Mouse (Mus musculus) brain, embryonic 18.5 days (tissue): ENCODE results near the gene Pemt.

Experiments
- DNase-seq: peaks from one replicate; pipeline ENCODE4 v3.0.0-alpha.2; 2012; ENCODE audit warnings: low read depth, low spot score

Pemt gene

DNA sequence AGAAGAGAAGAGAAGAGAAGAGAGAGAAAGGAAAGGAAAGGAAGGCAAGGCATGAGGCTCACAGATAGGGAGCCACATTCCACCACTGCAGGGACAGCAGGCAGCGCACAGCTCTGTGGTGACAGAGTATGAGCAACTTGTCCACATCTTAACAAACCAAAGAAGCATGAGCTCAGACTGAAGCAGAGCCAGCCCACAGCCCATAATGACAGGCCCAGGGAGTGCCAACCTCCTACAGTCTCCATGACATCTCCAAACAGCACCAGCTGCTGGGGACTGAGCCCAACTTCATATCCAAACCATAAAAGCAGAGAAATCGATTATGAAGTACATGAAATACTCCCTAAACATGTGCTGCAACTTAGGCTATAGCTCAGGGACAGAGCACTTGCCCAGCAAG, 11.7 kb upstream of the Pemt start:
- DNase-seq: no peak

DNA sequence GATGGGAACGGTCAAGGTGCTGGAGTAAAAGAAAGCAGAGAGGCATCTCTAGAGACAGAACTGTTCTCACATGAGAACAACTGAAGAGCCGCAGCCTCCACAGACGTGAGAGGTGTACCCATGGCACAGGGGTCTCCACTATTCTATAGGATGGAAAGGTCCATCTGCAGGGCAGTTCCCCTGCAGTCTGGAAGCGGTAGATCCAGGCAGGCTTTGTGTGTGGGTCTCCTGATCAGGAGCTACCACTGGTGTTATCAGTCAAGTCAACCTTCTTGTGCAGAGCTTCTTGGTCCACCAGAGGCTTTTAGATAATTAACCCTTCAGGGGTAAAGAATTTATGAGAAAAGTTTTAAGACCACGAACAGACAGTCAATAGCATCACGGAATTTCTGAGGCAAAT, 10.2 kb upstream of the Pemt start:
- DNase-seq: no peak

DNA sequence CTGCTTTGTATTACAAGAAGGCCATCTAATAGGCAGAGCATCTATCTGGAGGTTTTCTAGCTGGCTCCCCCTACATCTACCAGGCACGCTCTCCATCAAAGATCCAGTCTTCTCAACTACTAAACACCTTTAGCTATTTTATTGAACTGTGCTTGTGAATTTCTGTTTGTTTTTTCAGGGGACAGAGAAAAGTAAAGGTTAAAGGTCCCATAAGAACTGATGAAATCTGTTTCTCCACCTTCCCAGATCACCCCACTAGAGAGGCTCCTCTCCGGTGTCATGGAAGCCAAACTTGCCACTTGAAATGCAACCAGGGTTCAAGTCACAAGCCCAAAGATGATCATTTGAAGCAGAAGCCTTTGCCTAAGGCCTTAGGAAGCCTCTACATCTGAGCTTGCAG, 2.6 kb upstream of the Pemt start:
- no peak for DNase-seq

DNA sequence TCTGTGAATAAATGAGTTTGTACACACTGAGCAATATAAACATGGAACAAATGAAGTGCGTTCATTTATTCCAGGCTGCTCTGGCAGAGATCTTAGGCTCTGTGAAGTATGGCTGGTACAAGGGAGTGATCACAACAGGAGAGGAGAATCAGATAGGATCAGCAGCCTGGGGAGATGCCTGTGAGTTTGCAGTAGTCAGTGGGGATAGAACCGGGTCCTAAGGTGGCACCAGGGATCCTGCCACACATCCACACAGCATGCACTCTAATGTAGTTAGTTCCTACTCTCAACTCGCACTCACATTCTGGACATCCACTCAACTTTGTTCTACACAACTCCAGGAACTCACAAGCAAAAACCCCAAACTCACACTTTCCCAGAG, 622 bp downstream of the Pemt start:
- no peak for DNase-seq

DNA sequence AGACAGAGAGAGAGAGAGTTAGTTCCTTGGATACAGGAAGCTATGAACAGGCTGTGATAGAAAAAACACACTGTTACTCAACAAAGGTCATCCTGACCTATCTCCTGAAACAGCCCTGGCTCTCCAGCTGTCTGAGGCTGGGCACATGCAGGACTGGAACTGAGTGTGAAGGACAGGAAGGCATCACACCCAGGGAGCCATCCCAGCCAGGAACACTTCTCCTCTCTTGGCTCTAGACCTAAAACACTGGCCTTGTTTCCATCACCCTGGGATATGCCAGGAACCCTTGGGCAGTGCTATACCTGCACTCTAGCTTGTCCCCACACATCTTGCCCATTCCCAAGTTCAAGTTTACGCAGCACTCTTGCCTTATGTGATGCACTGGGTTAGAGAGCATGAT, 1.5 kb downstream of the Pemt start:
- DNase-seq: no peak

DNA sequence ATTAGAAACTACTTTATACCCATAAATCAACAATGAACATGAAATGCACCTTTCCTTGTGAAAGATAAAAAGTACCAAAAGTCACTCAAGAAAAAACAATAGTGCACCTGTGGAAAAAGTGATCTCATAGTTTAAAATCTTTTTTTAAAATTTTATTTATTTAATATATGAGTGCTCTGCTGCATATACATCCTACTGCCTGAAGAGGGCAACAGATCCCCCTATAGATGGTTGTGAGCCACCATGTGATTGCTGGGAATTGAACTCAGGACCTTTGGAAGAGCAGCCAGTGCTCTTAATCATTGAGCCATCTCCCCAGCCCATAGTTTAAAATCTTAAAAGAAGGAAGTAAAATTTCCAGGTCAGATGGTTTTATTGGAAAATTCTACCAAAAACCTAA, 4.0 kb downstream of the Pemt start:
- DNase-seq: no peak

DNA sequence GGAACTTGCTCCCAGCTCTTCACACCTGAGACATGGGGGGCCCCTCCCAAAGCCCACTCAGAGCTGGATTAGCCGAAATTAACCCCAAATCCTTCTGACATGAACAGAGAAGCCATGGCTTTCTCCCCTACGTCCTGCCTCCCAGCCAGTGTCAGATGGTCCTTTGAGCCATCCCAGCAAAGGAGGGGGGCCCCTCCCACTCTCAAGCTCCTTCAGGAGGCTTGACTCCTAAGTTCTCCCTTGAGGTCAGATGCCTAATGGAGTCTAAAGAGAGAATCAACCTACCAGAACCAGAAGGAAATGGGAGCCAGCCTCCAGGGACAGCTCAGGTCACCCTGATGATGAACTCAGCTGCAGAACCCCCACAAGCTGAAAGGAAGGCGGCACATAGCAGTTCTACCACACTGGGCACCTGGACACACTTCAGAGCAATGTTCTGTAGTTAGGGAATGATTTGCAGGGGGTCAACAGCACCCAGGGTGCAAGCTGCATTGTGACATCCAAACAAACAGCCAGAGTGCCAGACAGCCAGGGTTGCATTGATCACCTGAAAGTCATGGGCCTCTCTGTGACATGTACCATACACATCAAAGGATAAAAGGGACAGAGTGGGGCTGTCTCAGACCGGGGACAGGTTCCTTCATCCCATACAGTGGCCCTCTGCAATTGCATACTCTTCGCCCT, 9.6 kb downstream of the Pemt start:
- no peak for DNase-seq

DNA sequence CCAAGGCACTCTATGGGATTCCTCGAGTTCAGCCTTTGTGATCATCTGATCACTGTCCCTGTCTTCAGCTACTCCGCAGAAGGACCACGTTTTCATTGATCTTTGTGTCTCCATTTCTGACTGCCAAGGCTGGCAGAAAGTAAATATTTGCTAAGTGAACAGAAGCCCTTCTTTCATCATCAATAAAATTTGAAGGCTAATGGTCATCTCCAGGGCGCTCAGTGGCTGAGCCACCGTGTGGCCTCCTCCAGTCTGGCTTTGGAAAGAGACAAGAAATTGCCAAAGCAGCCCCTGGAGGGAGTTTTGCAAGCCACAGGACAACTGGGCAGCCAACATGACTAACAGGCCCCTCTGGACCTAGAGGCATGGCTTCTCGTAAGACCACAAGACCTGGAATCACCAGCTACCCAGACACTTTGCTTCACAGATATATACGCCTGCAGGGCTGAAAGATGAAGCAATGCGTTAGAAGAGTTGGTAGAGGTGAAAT, 11.3 kb downstream of the Pemt start:
- DNase-seq: no peak

DNA sequence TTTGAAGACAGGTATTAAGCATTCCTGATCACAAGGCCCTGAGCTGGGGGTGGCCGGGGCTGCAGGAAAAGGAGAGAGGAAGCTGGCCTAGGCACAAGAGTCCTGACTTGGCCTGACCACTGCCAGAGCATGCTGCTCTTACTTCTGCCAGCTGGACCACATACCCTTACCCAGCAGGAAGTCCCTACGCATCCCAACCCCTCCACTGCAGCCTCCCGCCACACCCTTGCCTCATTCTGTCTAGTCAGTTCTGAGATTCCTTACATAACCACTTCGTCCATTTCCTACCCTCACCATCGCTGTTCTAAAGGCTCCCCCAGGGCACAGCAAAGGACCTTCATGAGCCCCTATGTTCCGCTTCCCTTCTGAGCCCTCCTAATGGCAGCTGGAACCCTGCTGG, 12.0 kb downstream of the Pemt start:
- no peak for DNase-seq

DNA sequence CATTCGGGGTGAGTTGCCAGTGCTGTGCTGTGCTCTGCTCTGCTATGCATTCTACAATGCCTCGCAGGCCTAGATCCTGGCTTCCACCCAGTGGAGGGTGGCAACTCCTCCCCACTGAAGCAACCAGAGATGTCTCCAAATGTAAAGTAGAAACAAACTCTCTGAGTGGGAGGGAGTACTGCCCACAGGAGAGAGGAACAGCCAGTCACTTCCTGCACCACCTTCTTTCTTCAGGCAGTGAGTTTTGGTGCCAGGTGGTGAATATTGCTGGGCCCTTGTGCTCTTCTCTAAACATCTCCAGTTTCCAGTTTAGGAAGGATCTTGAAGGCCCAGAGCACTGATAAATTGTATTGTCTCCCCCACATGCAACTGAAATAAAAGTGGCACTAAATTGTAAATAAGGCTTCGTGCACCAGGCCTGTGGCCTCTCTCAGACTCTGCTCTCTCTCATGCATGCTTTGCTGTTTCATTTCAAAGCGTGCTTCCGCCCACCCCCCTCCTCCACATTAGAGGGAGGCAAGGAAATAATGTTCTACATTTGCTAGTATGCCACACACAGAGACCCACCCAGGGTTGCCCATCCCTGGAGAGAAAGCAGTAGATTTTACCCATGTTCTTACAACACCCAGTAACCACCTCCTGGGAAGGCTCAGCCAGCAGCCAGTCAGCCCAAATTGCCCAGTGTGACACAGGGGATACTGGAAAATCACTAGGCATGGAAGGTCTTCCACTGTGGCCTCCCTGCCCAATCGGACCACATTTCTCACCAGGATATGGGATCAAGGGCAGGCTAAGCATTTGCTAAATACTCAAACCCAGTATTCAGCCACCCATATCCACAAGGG, 13.5 kb downstream of the Pemt start:
- no peak for DNase-seq

DNA sequence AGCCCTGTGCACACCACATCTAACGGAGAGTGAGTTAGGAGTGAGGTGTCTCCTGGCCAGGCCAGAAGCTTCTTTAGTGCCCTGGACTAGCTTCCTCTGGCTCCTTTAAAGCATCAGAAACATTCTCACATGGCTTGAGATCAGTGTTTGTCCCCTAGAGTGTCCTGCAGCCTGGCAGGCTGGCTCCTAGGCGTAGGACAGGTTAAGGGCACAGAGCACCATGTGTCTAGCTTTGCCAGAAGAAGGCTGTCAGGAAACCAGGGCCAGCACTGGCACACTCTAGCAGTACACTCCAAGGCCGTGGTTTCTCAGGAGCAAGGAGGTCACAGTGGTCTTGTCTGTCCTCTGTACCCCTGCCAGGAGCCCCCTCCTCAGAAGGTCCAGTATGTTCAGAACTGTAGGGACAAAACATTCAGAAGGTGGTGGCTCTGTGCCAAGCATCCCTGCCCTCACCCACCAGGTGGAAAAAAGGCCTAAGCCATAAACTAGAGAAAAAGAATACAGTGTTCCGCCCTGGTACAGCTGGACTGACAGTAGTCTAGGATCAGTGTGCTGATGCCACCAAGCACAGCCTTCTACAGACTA, 15.4 kb downstream of the Pemt start:
- no peak for DNase-seq

DNA sequence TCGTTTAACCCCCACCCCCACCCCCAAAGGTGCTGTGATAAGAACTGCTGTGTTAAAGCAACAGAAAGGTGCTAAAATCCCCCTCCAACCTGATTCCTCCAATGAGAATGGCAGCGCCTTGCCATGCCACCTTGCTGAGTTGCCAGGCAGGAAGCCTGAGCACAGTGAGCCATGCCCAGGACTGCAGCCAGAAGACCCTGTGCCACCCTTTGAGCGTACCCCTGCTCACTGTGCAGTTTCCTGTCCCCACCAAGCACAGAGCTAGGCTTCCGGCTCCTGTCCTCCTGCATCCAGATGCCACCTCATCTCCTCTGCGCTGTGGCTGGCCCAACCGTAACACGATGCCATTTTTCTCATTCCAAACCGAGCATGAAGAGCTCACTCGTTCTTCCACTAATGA, 16.3 kb downstream of the Pemt start:
- no peak for DNase-seq

DNA sequence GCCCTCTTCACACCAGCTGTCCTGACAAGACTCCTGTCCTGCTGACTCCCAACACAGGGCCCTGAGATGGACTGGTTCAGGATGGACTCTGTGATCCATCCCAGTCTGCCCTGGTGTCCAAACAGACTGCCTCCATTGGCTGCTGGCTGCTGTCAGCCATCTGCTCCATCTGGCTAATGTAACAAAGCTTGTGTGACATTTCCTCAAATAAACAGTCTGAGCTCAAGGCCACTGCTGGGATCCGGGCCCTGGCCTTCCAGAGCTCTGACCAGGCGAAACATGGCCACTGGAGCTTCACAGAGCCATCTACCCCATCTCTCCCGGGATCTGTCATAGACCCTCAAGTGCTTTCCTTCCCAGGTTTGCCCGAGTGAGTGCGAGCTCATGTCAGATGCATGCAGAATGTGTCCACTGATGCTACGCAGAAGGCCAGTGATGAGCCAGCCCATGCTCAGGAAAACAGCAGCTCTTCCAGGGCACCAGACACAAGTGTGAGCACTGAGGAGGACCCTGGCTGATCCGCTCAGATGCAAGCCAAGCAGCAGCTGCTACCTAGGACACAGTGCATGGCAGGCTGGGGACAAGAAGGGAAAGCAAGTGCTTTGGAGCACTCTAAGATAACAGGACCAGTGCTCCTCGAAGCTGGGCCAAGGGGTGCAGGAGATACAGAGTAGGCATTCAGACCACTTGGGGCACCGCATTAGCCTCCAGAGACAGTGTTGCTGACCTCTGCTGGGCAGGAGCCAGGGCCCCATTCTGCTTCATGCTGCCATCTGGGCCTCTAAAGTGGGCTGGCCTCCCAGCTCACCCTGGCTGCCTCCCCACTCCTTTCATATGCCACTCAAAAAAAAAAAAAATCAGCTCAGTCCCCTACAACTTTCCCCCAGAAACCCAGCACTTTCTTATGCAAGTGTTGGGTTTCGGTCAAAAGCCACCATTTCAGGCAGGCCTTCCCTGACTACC, 18.1 kb downstream of the Pemt start:
- no peak for DNase-seq

DNA sequence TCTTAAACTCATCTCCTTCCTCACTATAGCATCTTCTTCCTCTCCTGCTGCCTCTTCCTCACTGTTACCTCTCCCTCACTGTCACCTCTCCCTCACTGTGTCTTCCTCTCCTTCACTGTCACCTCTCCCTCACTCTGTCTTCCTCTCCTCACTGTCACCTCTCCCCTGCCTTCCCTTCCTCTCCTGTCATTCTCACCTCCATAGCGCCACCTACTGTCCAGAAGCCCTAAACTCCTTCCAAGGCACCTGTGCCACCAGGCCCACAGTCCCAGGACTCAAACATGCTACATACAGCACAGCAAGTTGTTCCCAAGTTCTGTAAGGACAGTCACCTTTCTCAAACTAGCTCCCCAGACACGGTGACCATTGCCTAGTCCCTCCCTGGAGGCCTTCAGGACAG, 19.0 kb downstream of the Pemt start:
- DNase-seq: no peak

DNA sequence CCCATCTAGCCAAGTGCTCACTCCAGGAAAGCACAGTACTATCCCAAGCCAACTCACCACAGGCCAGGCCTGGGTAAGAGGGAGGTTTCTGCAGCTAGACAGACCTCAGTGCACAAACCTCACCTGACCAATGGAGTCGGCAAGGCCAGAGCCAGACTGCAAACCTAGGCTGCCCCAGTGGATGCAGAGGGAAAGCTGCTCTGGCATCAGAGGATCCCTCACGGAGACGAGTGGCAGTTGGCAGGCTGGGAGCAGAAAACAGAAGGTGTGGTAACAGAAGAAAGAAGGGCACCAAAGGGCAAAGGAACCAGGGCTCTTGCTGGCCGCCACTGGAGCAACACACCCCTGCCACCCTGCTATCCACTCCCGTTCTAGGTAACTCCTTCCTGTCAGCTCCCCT, 20.1 kb downstream of the Pemt start:
- no peak for DNase-seq

DNA sequence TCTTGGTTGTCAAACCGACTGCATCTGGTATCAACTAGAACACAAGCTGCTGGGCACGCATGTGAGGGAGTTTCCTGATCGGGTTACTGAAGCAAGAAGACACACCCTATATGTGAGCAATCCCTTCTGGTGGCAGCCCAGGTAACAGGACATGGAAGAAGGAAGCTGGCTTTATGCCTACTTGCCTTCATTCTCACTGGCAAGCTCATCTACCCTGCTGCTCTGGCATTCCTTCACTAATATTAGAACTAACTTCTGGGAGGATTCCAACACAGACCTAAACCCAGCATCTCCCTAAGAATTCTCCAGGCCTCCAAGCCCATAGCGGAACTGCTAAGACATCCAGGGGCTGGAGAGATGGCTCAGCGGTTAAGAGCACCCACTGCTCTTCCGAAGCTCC, 25.1 kb downstream of the Pemt start:
- DNase-seq: no peak

DNA sequence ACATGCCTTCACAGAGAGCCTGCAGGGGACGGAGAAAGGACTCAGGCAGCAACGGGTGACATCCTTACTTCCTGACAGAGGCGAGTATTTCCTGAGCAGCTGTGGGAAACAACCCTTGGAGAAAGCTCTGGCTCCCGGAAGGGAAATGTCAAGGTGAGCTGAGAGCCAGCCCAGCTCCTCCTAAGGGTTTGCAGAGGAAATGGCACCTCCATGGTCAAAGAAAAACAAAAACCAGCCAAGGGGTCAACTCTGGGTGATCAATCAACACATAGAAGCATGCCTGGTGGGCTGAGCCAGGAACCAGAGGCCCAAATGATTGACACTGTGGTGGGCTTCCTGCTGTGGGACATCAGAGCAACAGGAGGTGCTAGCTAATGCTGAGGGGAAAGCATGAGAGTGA, 29.6 kb downstream of the Pemt start:
- DNase-seq: no peak

DNA sequence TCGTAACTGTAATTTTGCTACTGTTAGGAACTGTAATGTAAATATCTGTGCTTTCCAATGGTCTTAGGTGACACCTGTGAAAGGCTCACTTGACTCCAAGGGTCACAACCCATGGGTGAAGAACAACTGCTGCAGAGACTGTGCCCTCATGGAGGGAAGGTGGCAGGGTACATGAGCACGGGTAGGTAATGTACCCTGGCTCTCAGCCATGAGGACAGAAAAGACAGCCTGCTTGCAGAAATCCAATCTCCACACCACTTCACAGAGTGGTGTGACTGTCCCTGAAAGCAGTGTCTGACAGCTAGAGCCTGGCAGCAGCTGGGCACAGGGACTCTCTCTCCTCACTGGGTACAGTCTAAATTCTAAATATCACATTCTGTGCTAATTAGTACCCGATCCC, 34.8 kb downstream of the Pemt start:
- no peak for DNase-seq

DNA sequence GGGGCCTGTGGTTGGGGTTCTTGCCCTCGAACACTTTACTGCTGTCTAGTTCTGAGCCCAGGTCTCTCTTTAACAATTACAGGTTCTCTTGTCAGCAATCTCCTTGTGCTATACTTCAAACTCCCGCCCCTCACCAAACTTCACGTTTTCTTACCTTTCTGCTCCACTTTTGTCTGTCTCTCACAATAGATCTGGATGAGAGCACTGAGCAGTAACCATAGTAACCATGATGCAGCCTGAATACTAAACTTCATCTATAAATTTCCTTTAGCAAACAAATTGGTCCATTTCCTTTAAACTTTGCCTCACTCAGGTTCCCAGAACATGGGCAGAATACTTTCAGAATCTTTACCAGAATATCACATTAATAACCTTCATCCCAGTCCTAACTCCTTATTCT, 36.8 kb downstream of the Pemt start:
- no peak for DNase-seq

DNA sequence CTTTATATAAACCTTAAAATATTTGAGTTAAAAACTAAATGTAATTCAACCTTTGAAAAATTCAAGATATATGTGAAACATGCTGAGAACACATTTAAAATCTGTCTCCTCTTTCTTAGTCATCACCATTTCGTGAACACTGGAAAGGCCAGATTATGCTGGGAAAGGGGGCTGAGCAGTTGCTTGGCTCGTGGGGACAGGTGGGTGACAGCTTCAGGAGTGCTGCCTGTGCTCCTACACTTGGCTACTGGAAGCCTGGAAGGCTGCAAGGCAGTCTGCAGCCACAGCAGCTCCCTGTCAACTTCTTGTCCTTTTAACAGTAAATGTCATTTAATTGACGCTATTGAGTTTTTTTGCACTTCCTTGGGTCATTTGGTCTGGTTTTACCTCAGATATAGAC, 40.4 kb downstream of the Pemt start:
- DNase-seq: no peak

DNA sequence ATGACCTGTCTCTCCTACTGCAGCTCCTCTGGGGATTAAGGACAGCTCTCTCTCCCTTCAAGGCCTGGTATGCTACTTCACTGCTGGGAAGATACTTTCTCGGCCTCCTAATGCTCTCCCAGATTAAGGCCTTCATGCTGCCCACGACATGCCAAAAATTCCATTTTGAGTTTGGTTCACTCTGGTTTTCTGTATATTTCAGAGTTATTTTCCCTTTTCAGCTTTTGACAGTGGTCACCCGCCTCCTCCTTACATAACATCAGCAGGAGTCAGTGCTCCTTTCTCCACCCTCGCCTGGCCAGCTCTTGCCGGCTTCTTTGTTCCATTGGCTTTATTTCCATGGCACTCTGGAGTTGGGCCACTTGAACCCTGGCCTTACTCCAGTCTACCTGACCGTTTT, 41.6 kb downstream of the Pemt start:
- DNase-seq: no peak

DNA sequence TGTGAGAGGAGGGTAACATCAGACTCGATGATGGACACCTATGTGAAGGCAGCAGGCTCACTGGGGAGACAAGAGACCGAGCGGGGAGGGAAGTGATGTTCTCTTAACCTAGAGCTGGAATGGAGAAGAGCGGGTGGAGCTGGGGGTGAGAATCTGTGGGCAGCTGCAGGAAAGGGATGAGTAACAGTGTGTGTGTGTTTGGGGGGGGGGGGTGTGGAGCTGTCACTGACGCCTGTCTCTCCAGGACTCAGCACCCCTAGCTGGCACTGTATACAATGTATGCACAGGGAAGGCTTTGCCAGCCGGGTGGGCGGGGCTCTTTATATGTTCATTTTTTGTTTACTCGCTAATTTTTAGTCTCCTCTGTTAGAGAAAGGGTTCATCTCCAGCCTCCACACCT, 42.5 kb downstream of the Pemt start:
- DNase-seq: no peak
